Mouse (Mus musculus) kidney, adult 11 months (tissue): Measurements from ENCODE around the gene Mgea5.
A peak's percentile ranks its signal among the peaks of the same experiment; 100 is the strongest.

ENCODE experiments used
- DNase-seq: peaks from one replicate; pipeline ENCODE4 v3.0.0; 2022

The Mgea5 gene

GRCm38 (mm10) chr19:45747028-45747867 lies 36.4 kb downstream of the Mgea5 start:
- DNase-seq: peak; percentile 81

GRCm38 (mm10) chr19:45746153-45747020 lies 37.2 kb downstream of the Mgea5 start:
- peak; percentile 73 for DNase-seq

DNA sequence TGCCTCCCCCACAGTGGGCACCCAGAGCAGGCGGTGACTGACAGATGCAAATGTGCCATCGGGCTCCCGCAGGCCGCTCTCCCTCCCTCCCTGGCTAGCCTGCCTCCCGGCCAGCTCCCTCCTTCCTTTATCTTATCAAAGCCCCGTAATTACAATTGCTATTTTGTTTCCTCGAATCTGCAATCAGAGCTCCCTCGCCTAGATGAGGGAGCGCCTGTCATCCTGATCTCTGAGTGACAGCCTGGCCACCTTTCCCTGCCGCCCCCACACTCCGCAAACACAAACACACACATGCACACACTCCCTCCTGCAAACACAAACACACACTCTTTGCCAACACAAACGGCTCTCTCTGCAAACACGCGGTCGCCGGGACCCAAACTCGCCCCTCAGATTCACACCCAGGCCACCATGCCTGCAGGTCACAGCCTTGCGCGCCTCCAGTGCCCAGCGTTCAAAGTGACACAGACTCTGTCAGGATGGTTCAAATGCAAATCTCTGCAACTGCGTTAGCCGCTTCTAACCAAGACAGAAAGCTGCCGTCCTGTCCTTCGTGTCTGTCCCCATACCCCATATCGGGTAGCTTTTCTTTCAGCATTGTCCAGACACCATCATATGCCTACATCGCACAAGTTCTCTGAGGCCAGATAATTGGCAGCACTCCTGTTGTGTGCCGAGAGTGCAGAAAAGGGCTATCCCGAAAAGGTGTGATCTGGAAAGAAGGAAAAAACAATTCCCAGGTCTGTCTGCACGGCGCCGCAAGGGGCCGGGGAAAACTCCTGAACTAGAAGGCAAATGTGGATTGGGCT lies 38.1 kb downstream of the Mgea5 start:
- no peak for DNase-seq

- DNase-seq: no peak
These were observed 40.0 kb downstream of the Mgea5 start for GRCm38 (mm10) chr19:45743619-45744018.

DNA sequence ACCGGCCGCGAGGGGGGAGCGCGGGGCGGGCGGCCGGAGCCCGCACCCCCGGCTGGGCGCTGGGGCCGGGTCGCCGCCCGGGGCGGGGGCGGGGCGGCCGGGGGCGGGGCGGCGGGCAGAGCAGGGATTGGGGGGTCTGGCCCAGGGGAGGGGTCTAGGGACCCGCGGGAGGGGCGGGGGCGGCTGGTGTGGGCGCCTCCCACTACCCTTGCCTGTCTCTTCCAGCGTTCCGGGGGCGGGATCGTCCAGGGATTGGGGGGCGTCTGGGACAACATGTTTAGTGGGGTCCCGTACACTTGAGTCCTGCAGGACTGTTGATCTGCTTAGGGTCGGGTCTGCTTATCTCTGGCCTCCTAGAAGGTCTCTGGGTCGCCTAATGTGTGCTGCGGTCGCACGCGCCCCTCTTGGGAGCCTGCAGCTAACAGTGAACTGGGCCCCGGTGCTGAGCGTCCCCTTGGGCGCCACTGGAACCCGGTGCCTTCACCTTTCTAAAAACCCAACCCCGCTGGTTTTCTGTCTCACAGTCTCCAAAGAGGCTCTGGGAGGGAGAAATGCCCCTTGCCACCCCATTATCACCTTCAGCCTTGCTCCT lies 40.6 kb downstream of the Mgea5 start:
- no peak for DNase-seq

DNA sequence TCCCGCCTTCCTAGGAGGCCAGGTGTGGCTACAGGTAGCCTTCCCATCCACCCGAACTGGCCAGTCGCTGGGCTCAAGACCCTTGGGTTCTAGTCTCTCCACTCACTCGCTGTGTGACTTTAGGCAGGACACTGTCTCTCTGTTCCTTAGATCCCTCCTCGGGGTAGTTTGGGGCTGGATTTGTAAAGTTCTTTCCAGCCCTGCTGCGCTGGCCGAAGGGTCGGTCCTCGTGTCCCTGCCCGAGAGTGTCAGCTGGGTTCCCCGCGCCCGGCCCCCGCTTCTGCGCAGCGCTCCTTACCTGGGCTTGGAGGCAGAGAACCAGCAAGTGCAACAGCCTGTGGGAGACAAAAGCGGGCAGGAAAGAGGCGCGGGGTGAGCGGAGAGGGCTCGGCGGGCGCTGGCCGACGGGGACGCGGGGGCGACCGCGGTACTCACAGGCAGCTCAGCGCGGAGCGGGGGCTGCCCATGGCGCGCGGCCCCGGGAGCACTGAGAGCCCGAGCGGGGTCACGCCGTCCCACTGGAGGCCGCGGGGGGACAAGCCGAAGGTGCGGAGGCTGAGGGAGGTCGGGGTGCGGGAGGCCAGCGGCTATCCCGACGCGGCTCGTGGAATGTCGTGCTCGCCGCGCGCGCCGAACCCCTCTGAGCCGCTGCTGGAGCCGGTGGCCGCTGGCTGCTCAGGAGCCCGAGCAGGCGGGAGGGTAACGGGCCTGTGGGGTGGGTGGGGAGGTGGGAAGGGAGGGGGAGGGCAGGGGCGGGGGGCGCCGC lies 41.2 kb downstream of the Mgea5 start, which contains the start of gene Fgf8:
Fgf8 (minus strand) TSS at position 698 of the 766 bp plus-strand sequence.
- DNase-seq: no peak

GRCm38 (mm10) chr19:45741431-45742217 lies 42.0 kb downstream of the Mgea5 start:
- no peak for DNase-seq

DNA sequence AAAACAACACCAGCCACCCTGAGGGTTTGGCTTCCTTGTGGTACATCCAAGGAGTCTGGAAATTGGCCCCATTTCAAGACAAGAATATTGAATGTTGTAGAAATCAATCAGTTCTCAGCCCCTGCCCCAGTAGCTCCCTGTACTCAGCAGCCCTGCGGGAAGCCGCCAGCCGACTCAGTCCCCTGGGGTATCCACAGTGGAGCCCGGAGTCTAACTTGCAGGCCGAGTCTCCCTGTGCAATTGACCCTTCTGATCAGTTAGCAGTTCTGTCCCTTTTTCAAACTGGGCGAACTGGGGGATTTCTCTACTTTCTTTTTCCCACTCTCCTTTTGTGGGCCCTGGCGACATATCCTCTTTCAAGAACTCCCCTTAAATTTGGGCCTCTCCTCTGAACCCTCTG lies 42.8 kb downstream of the Mgea5 start:
- DNase-seq: no peak

DNA sequence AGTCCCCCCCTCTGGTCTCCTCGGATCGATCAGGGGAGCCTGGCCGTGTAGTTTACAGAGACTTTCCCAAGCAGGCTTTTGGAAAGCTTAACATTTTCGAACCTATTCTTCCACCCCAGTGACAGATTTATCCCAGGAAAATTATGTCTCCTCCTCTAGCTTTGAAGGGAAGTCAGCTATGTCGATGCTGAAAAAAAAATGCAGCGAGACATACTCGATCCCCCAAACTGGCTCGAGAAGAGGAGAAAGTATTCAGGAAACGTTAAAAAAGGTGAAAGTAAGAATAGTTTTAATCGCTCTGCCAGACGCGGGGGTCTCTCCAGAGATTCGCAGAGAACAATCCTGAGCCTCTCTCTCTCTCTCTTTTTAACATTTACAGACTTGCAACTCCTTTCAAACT lies 43.4 kb downstream of the Mgea5 start:
- DNase-seq: no peak

GRCm38 (mm10) chr19:45738521-45738920 lies 45.1 kb downstream of the Mgea5 start:
- DNase-seq: no peak

GRCm38 (mm10) chr19:45737846-45738484 lies 45.7 kb downstream of the Mgea5 start:
- DNase-seq: no peak

GRCm38 (mm10) chr19:45737208-45737845 lies 46.3 kb downstream of the Mgea5 start:
- DNase-seq: no peak

GRCm38 (mm10) chr19:45736855-45737207 lies 46.8 kb downstream of the Mgea5 start:
- DNase-seq: no peak

DNA sequence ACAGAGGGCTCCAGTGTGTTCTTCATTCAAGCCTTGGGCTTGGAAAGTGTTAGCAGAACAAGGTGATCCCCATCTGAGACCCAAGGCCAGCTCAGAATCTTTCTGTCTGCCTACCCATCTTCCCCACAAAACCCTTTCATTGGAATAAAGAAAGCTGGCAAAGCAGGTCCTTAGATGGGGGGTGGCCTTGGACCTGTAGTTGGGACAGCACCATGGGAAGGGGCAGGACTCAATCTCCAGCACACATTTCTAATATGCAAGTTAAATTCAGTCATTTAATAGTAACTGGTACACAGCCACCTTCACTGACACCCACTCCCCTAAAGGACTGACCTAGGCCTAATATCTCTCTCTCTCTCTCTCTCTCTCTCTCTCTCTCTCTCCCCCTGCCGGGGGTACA lies 47.4 kb downstream of the Mgea5 start:
- DNase-seq: no peak

- no peak for DNase-seq
These were observed 48.9 kb downstream of the Mgea5 start for GRCm38 (mm10) chr19:45734762-45735161.

DNA sequence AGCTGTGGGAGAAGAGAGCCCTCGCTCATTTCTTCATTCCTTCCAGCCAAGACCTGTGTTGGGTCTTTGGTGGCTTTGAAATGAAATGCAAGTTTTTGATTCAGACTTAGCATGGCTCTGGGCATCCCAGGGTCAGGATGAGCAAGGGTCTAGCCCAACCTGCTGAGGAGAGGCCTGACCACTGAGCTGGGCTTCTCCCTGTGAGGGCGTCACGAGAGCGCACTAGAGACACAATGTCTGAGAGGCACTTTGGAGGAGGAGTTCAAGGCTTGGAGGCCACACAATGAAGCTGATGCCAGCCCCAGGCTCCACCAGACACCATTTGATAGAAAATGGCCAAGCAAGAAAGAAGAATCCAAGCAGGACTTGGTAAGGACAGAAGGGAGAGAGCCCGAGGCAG lies 49.4 kb downstream of the Mgea5 start:
- DNase-seq: no peak

GRCm38 (mm10) chr19:45733564-45733963 lies 50.1 kb downstream of the Mgea5 start:
- DNase-seq: no peak

- no peak for DNase-seq
These were observed 52.0 kb downstream of the Mgea5 start for GRCm38 (mm10) chr19:45731658-45732057.

- DNase-seq: no peak
These were observed 53.6 kb downstream of the Mgea5 start for GRCm38 (mm10) chr19:45730042-45730441.

- no peak for DNase-seq
These were observed 56.4 kb downstream of the Mgea5 start for GRCm38 (mm10) chr19:45727231-45727630.
